12 mouse cellular contexts compared by ENCODE assay signal in the genomic region with DNA sequence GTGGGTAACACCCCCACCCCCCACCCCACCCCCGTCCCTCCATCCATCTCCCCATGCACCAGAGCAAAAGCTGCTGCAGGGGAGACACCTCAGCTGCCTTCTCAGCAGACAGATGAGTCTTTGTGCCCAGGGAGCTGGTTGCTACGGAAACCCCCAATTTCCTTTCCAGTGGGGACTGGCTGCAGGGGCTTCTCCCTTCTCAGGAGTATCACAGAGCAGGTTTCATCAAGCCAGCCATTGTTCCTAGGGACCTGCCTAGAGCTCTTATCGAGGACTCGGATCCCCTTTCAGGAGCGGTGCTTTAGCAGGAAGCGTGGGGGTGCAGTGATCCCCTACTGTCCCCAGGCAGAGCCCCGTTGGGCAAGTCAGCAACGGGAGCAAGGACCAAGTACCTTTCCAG. TPM values are rescaled to one million over a fixed set of nuclear protein-coding genes. Genes with fewer than 3 reads are reported as not detected.
A peak's percentile ranks its signal among the peaks of the same experiment; 100 is the strongest.
DNase-seq lines count a peak whose midpoint lies in the region; ATAC-seq and TF ChIP-seq lines count a peak whose summit lies in the region.
"Had no signal": no experiment of that assay in that cellular context is flagged by ENCODE, and none has a peak within 500 bp of the region (broad histone marks: within the 10 kb centered on the region; RNA-seq: fewer than 3 reads in every experiment).

No protein-coding gene starts in this region.

- H3K27ac ChIP-seq in stomach, embryonic 14.5 days (ENCODE audit: low read length): peak overlapping the region; percentile 59; the same call in 1 of the 2 replicates
- H3K27ac ChIP-seq in stomach, postnatal 0 days (replicated peaks): no peak overlapping the region
- H3K27ac ChIP-seq in forebrain, embryonic 16.5 days (ENCODE audit: low read length): peak overlapping the region; percentile 46
- peak overlapping the region; percentile 43 for H3K27ac ChIP-seq in limb, embryonic 15.5 days
- H3K27ac ChIP-seq in liver, embryonic 12.5 days: no peak overlapping the region

- H3K4me2 ChIP-seq in stomach, embryonic 14.5 days (replicated peaks; ENCODE audit: low read depth, low read length): no peak overlapping the region
- H3K4me2 ChIP-seq in stomach, postnatal 0 days (replicated peaks; ENCODE audit: low read depth): no peak overlapping the region
- H3K4me2 ChIP-seq in forebrain, embryonic 16.5 days (ENCODE audit: low read length): no peak overlapping the region
- H3K4me2 ChIP-seq in limb, embryonic 15.5 days: no peak overlapping the region
- H3K4me2 ChIP-seq in liver, embryonic 12.5 days: no peak overlapping the region

- no peak for TF ChIP-seq EP300 in stomach, postnatal 0 days (optimal IDR thresholded peaks at IDR 0.05)

- no peak for TF ChIP-seq CTCF in stomach, postnatal 0 days (IDR thresholded peaks at IDR 0.05; ENCODE audit: low read depth)

- 81% methylated on average over 8 of the region's 8 CpGs for WGBS in stomach, embryonic 14.5 days
- 76% methylated on average over 8 of the region's 8 CpGs for WGBS in stomach, postnatal 0 days
- WGBS in forebrain, embryonic 16.5 days: 19% methylated on average over 8 of the region's 8 CpGs
- WGBS in limb, embryonic 15.5 days: 73% methylated on average over 8 of the region's 8 CpGs
- 78% methylated on average over 8 of the region's 8 CpGs for whole genome bisulfite sequencing in liver, embryonic 12.5 days (ENCODE audit: insufficient replicate concordance)

- no peaks in the 10 kb centered on the region for H3K4me1 ChIP-seq in stomach, embryonic 14.5 days (ENCODE audit: control insufficient read depth, insufficient read depth, low read length)
- no peaks in the 10 kb centered on the region for H3K4me1 ChIP-seq in stomach, postnatal 0 days (replicated peaks; ENCODE audit: control insufficient read depth, insufficient read depth)
- 0 out of 2 replicates have a peak, but pooled peaks cover 4% of the 10 kb centered on the region for H3K4me1 ChIP-seq in forebrain, embryonic 16.5 days (replicated peaks; ENCODE audit: control insufficient read depth, insufficient read depth, low read length)
- H3K4me1 ChIP-seq in limb, embryonic 15.5 days: 0 out of 2 replicates have a peak, but pooled peaks cover 7% of the 10 kb centered on the region
- H3K4me1 ChIP-seq in liver, embryonic 12.5 days: peaks cover 13% of the 10 kb centered on the region; the same call in 1 of the 2 replicates

- H3K9me3 ChIP-seq in stomach, embryonic 14.5 days (ENCODE audit: control insufficient read depth, low read depth, low read length): no peaks in the 10 kb centered on the region
- H3K9me3 ChIP-seq in stomach, postnatal 0 days (ENCODE audit: control insufficient read depth, low read length): no peaks in the 10 kb centered on the region
- no peaks in the 10 kb centered on the region for H3K9me3 ChIP-seq in forebrain, embryonic 16.5 days (ENCODE audit: control insufficient read depth, low read length)
- no peaks in the 10 kb centered on the region for H3K9me3 ChIP-seq in limb, embryonic 15.5 days
- no peaks in the 10 kb centered on the region for H3K9me3 ChIP-seq in liver, embryonic 12.5 days (replicated peaks)
- H3K9me3 ChIP-seq: megakaryocyte, embryonic 14.5 days had no signal

- no peak overlapping the region for H3K9ac ChIP-seq in stomach, embryonic 14.5 days (replicated peaks; ENCODE audit: low read depth, low read length)
- no peak overlapping the region for H3K9ac ChIP-seq in stomach, postnatal 0 days (ENCODE audit: low read length)
- H3K9ac ChIP-seq in forebrain, embryonic 16.5 days (replicated peaks; ENCODE audit: low read depth, low read length): no peak overlapping the region
- no peak overlapping the region for H3K9ac ChIP-seq in limb, embryonic 15.5 days
- no peak overlapping the region for H3K9ac ChIP-seq in liver, embryonic 12.5 days

- DNase-seq in stomach, postnatal 0 days (ENCODE audit: low spot score): no peak
- no peak for DNase-seq in kidney, adult 18-20 months
- no peak for DNase-seq in thymus, adult 18-20 months
- DNase-seq: cerebellum, adult 9-11 months; kidney, adult 2 months; right cerebral cortex, postnatal 4 days; thymus, postnatal 36 days had no signal

- H3K4me3 ChIP-seq in stomach, embryonic 14.5 days (ENCODE audit: low read depth, low read length): no peak overlapping the region
- no peak overlapping the region for H3K4me3 ChIP-seq in stomach, postnatal 0 days (ENCODE audit: low read depth, low read length)
- H3K4me3 ChIP-seq in forebrain, embryonic 16.5 days (replicated peaks; ENCODE audit: low read length): no peak overlapping the region
- no peak overlapping the region for H3K4me3 ChIP-seq in limb, embryonic 15.5 days
- H3K4me3 ChIP-seq in liver, embryonic 12.5 days: no peak overlapping the region
- H3K4me3 ChIP-seq: megakaryocyte, embryonic 14.5 days had no signal

- peaks cover 30% of the 10 kb centered on the region for H3K36me3 ChIP-seq in stomach, embryonic 14.5 days (ENCODE audit: control insufficient read depth, insufficient read depth, low read length)
- peaks cover 19% of the 10 kb centered on the region for H3K36me3 ChIP-seq in stomach, postnatal 0 days (ENCODE audit: control insufficient read depth, insufficient read depth, low read length)
- H3K36me3 ChIP-seq in forebrain, embryonic 16.5 days (ENCODE audit: control insufficient read depth, insufficient read depth): peaks cover 8% of the 10 kb centered on the region
- peaks cover 61% of the 10 kb centered on the region for H3K36me3 ChIP-seq in limb, embryonic 15.5 days
- peaks cover 52% of the 10 kb centered on the region for H3K36me3 ChIP-seq in liver, embryonic 12.5 days

- H3K27me3 ChIP-seq in stomach, embryonic 14.5 days (ENCODE audit: control insufficient read depth, insufficient read depth, low read length): no peaks in the 10 kb centered on the region
- H3K27me3 ChIP-seq in stomach, postnatal 0 days (ENCODE audit: control insufficient read depth, insufficient read depth, low read length): no peaks in the 10 kb centered on the region
- H3K27me3 ChIP-seq in forebrain, embryonic 16.5 days (replicated peaks; ENCODE audit: control insufficient read depth, insufficient read depth, low read length): no peaks in the 10 kb centered on the region
- peaks cover 5% of the 10 kb centered on the region; the same call in 1 of the 2 replicates for H3K27me3 ChIP-seq in limb, embryonic 15.5 days
- H3K27me3 ChIP-seq in liver, embryonic 12.5 days (replicated peaks): peaks cover 9% of the 10 kb centered on the region

- no peak for ATAC-seq in stomach, embryonic 14.5 days (ENCODE audit: insufficient number of reproducible peaks, insufficient read depth, low FRiP score, low read depth)
- no peak for ATAC-seq in stomach, postnatal 0 days (ENCODE audit: low FRiP score, low TSS enrichment)
- peak; percentile 41 for ATAC-seq in forebrain, embryonic 16.5 days
- no peak for ATAC-seq in limb, embryonic 15.5 days (ENCODE audit: insufficient number of reproducible peaks, low FRiP score, low TSS enrichment, low read depth)
- ATAC-seq in liver, embryonic 12.5 days: no peak

RNA-seq across cellular contexts. Expression of a gene that starts 10.8 kb away (rescaled TPM):
- 8.7 TPM in 2 replicates for polyA plus RNA-seq in stomach, embryonic 14.5 days (2014; fragmentation: Nextera tagmentation; extraction: Ambion mirVana)
- 6.4 and 7.9 TPM in 2 replicates for polyA plus RNA-seq in stomach, postnatal 0 days (2015; fragmentation: Nextera tagmentation; extraction: Ambion mirVana)
- polyA plus RNA-seq in forebrain, embryonic 16.5 days (2015; fragmentation: Nextera tagmentation; extraction: Ambion mirVana): 11.7 and 13.1 TPM in 2 replicates
- polyA plus RNA-seq in limb, embryonic 15.5 days (2015; fragmentation: Nextera tagmentation; extraction: Ambion mirVana): 6.3 and 8.5 TPM in 2 replicates
- polyA plus RNA-seq in liver, embryonic 12.5 days (2016; fragmentation: Nextera tagmentation; extraction: Ambion mirVana): 0.86 and 1.0 TPM in 2 replicates

RNA-seq across cellular contexts. Expression of a gene that starts 11.1 kb away (rescaled TPM):
- 367 and 376 TPM in 2 replicates for polyA plus RNA-seq in stomach, embryonic 14.5 days (2014; fragmentation: Nextera tagmentation; extraction: Ambion mirVana)
- 308 and 320 TPM in 2 replicates for polyA plus RNA-seq in stomach, postnatal 0 days (2015; fragmentation: Nextera tagmentation; extraction: Ambion mirVana)
- polyA plus RNA-seq in forebrain, embryonic 16.5 days (2015; fragmentation: Nextera tagmentation; extraction: Ambion mirVana): 253 and 256 TPM in 2 replicates
- polyA plus RNA-seq in limb, embryonic 15.5 days (2015; fragmentation: Nextera tagmentation; extraction: Ambion mirVana): 295 and 310 TPM in 2 replicates
- 280 and 301 TPM in 2 replicates for polyA plus RNA-seq in liver, embryonic 12.5 days (2016; fragmentation: Nextera tagmentation; extraction: Ambion mirVana)

RNA-seq across cellular contexts. Expression of a gene that starts 13.2 kb away (rescaled TPM):
- polyA plus RNA-seq in stomach, embryonic 14.5 days (2014; fragmentation: Nextera tagmentation; extraction: Ambion mirVana): 16.8 TPM in 2 replicates
- polyA plus RNA-seq in stomach, postnatal 0 days (2015; fragmentation: Nextera tagmentation; extraction: Ambion mirVana): 3.6 and 3.9 TPM in 2 replicates
- 2.0 and 2.2 TPM in 2 replicates for polyA plus RNA-seq in forebrain, embryonic 16.5 days (2015; fragmentation: Nextera tagmentation; extraction: Ambion mirVana)
- 4.2 and 5.2 TPM in 2 replicates for polyA plus RNA-seq in limb, embryonic 15.5 days (2015; fragmentation: Nextera tagmentation; extraction: Ambion mirVana)
- 0.17 and 0.29 TPM in 2 replicates for polyA plus RNA-seq in liver, embryonic 12.5 days (2016; fragmentation: Nextera tagmentation; extraction: Ambion mirVana)

RNA-seq across cellular contexts. Expression of a gene that starts 43.2 kb away (rescaled TPM):
- 12.1 and 12.5 TPM in 2 replicates for polyA plus RNA-seq in stomach, embryonic 14.5 days (2014; fragmentation: Nextera tagmentation; extraction: Ambion mirVana)
- polyA plus RNA-seq in stomach, postnatal 0 days (2015; fragmentation: Nextera tagmentation; extraction: Ambion mirVana): 7.0 and 7.8 TPM in 2 replicates
- 8.2 and 10.0 TPM in 2 replicates for polyA plus RNA-seq in forebrain, embryonic 16.5 days (2015; fragmentation: Nextera tagmentation; extraction: Ambion mirVana)
- 15.1 and 16.3 TPM in 2 replicates for polyA plus RNA-seq in limb, embryonic 15.5 days (2015; fragmentation: Nextera tagmentation; extraction: Ambion mirVana)
- 3.0 and 3.2 TPM in 2 replicates for polyA plus RNA-seq in liver, embryonic 12.5 days (2016; fragmentation: Nextera tagmentation; extraction: Ambion mirVana)

Comparison
In these comparisons a context has a peak if more than half of its experiments do, and no peak if none do; other contexts are left out.
1. H3K27ac ChIP-seq: peak in stomach, embryonic 14.5 days (single experiment), forebrain, embryonic 16.5 days (single experiment) and limb, embryonic 15.5 days (single experiment); none in stomach, postnatal 0 days (single experiment) and liver, embryonic 12.5 days (single experiment).